Mouse (Mus musculus): ENCODE measurements at regions not wholly inside any gene's neighbourhood (a gene's known extent, or its start where the extent isn't known, plus 50 kb on each side); places are given as distances from the start of the nearest gene placed in this dataset.

DNA sequence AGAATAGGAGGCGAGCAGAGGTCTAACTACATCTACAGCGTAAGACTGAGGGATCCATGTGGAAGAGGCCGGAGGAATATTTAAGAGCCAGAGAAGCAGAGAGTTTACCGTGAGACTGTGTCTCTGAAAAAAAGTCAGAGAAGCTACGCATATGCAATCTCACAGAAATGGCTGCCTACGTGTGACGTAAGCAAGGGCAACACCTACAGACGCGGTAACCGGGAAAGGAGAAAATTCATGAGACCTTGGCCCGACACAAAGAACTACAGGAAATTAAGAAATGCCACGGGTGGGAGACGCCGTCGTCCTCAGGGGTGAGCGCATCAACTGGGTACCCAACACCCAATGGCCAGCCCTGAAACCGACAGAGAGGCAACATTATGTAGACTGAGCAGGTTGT lies 151.3 kb upstream of the Plcz1 start:
- H3K4me3 ChIP-seq (ENCODE audit: insufficient read depth, low read depth, low read length), result no peak overlapping the region
- TF ChIP-seq POLR2A (IDR thresholded peaks at IDR 0.05; ENCODE audit: extremely low read depth, insufficient read depth, low read length), result no peak
- TF ChIP-seq CTCF (IDR thresholded peaks at IDR 0.05; ENCODE audit: low read depth, low read length), result no peak
- H3K4me1 ChIP-seq (ENCODE audit: control insufficient read depth, insufficient read depth, low read length), result peaks cover 31% of the 10 kb centered on the region
- no peak overlapping the region for H3K9ac ChIP-seq (ENCODE audit: low read depth, low read length)
- H3K27ac ChIP-seq (replicated peaks; ENCODE audit: insufficient read depth, low read depth, low read length), result no peak overlapping the region
- H3K79me2 ChIP-seq (ENCODE audit: control insufficient read depth, insufficient read depth, low read length), result no peaks in the 10 kb centered on the region
- H3K27me3 ChIP-seq (ENCODE audit: control insufficient read depth, insufficient read depth, low read length), result no peaks in the 10 kb centered on the region
- DNase-seq (ENCODE audit: extremely low read depth, low read depth, low spot score), result no peak
- WGBS, result 94% methylated on average over 17 of the region's 17 CpGs
- no peaks in the 10 kb centered on the region for H3K36me3 ChIP-seq (ENCODE audit: control insufficient read depth, insufficient read depth, low read length)

DNA sequence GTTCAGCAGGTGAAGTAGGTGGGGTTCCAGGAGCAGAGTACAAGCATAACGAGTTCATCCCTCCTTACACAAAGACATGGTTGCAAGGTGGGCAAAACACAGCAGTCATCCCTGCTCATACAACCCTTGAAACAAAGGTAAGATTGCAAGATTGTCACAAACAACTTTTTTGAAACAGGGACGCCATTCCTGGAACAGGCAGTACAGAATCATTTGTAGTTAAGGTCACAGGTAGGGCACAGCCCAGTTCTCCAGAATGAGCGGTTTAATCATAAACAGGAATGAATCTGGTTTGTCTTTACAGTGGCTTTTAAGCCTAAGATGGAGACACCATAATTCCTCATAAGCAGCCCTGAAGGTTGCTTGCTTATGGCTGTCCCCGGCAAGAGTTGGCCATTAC lies 150.1 kb upstream of the Plcz1 start:
- Histone ChIP-seq H3K4me3 (ENCODE audit: insufficient read depth, low read depth, low read length) (no peak overlapping the region), H3K9ac (ENCODE audit: low read depth, low read length) (no peak overlapping the region), H3K79me2 (ENCODE audit: control insufficient read depth, insufficient read depth, low read length) (no peaks in the 10 kb centered on the region), H3K4me1 (ENCODE audit: control insufficient read depth, insufficient read depth, low read length) (peaks cover 32% of the 10 kb centered on the region), H3K36me3 (ENCODE audit: control insufficient read depth, insufficient read depth, low read length) (no peaks in the 10 kb centered on the region), H3K27ac (replicated peaks; ENCODE audit: insufficient read depth, low read depth, low read length) (peak overlapping the region; percentile 74), H3K27me3 (ENCODE audit: control insufficient read depth, insufficient read depth, low read length) (no peaks in the 10 kb centered on the region)
- peak; percentile 68 for DNase-seq (ENCODE audit: extremely low read depth, low read depth, low spot score)
- WGBS, result 43% methylated on average over 4 of the region's 4 CpGs
- no peak for TF ChIP-seq POLR2A (IDR thresholded peaks at IDR 0.05; ENCODE audit: extremely low read depth, insufficient read depth, low read length)
- no peak for TF ChIP-seq CTCF (IDR thresholded peaks at IDR 0.05; ENCODE audit: low read depth, low read length)

DNA sequence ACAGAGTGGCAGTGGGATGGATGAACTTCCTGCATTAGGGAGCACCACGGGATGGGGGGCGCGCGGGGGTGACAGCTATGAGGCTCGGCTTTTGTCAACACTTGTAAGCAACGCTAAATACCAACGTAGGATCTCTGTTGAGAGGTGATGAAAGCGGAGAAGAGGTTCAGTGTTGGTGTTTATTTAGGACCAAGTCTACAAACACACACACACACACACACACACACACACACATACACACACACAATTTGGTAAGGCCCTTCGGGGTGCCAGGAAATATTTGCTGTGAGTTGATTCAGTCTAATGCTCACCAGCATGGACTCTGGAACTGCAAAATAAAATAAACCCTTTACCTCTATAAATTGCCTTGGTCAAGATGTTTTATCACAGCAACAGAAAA lies 148.3 kb upstream of the Plcz1 start:
- TF ChIP-seq POLR2A (IDR thresholded peaks at IDR 0.05; ENCODE audit: extremely low read depth, insufficient read depth, low read length) (no peak), CTCF (IDR thresholded peaks at IDR 0.05; ENCODE audit: low read depth, low read length) (no peak)
- Histone ChIP-seq H3K79me2 (ENCODE audit: control insufficient read depth, insufficient read depth, low read length) (no peaks in the 10 kb centered on the region), H3K27ac (replicated peaks; ENCODE audit: insufficient read depth, low read depth, low read length) (peak overlapping the region; percentile 98), H3K36me3 (ENCODE audit: control insufficient read depth, insufficient read depth, low read length) (no peaks in the 10 kb centered on the region), H3K27me3 (ENCODE audit: control insufficient read depth, insufficient read depth, low read length) (no peaks in the 10 kb centered on the region), H3K9ac (ENCODE audit: low read depth, low read length) (no peak overlapping the region), H3K4me1 (ENCODE audit: control insufficient read depth, insufficient read depth, low read length) (peaks cover 31% of the 10 kb centered on the region), H3K4me3 (ENCODE audit: insufficient read depth, low read depth, low read length) (no peak overlapping the region)
- peak; percentile 81 for DNase-seq (ENCODE audit: extremely low read depth, low read depth, low spot score)
- WGBS, result 22% methylated on average over 9 of the region's 9 CpGs

- Histone ChIP-seq H3K9ac (ENCODE audit: low read depth, low read length) (no peak overlapping the region), H3K4me1 (ENCODE audit: control insufficient read depth, insufficient read depth, low read length) (peaks cover 28% of the 10 kb centered on the region), H3K27me3 (ENCODE audit: control insufficient read depth, insufficient read depth, low read length) (no peaks in the 10 kb centered on the region), H3K36me3 (ENCODE audit: control insufficient read depth, insufficient read depth, low read length) (no peaks in the 10 kb centered on the region), H3K27ac (replicated peaks; ENCODE audit: insufficient read depth, low read depth, low read length) (no peak overlapping the region), H3K79me2 (ENCODE audit: control insufficient read depth, insufficient read depth, low read length) (no peaks in the 10 kb centered on the region), H3K4me3 (ENCODE audit: insufficient read depth, low read depth, low read length) (no peak overlapping the region)
- 88% methylated on average over 3 of the region's 3 CpGs for WGBS
- DNase-seq (ENCODE audit: extremely low read depth, low read depth, low spot score), result no peak
- no peak for TF ChIP-seq CTCF (IDR thresholded peaks at IDR 0.05; ENCODE audit: low read depth, low read length)
- TF ChIP-seq POLR2A (IDR thresholded peaks at IDR 0.05; ENCODE audit: extremely low read depth, insufficient read depth, low read length), result no peak
These were observed 146.5 kb upstream of the Plcz1 start for GRCm38 (mm10) chr6:140187733-140188132.

- 31% methylated on average over 6 of the region's 6 CpGs for WGBS
- Histone ChIP-seq H3K9ac (ENCODE audit: low read depth, low read length) (no peak overlapping the region), H3K27ac (replicated peaks; ENCODE audit: insufficient read depth, low read depth, low read length) (0 out of 2 replicates have a peak overlapping the region, but pooled peaks have one; percentile 21), H3K36me3 (ENCODE audit: control insufficient read depth, insufficient read depth, low read length) (no peaks in the 10 kb centered on the region), H3K4me3 (ENCODE audit: insufficient read depth, low read depth, low read length) (no peak overlapping the region), H3K4me1 (ENCODE audit: control insufficient read depth, insufficient read depth, low read length) (peaks cover 28% of the 10 kb centered on the region), H3K79me2 (ENCODE audit: control insufficient read depth, insufficient read depth, low read length) (no peaks in the 10 kb centered on the region), H3K27me3 (ENCODE audit: control insufficient read depth, insufficient read depth, low read length) (no peaks in the 10 kb centered on the region)
- no peak for TF ChIP-seq CTCF (IDR thresholded peaks at IDR 0.05; ENCODE audit: low read depth, low read length)
- TF ChIP-seq POLR2A (IDR thresholded peaks at IDR 0.05; ENCODE audit: extremely low read depth, insufficient read depth, low read length), result no peak
- DNase-seq (ENCODE audit: extremely low read depth, low read depth, low spot score), result peak; percentile 88
These were observed 145.8 kb upstream of the Plcz1 start for GRCm38 (mm10) chr6:140187106-140187505.

DNA sequence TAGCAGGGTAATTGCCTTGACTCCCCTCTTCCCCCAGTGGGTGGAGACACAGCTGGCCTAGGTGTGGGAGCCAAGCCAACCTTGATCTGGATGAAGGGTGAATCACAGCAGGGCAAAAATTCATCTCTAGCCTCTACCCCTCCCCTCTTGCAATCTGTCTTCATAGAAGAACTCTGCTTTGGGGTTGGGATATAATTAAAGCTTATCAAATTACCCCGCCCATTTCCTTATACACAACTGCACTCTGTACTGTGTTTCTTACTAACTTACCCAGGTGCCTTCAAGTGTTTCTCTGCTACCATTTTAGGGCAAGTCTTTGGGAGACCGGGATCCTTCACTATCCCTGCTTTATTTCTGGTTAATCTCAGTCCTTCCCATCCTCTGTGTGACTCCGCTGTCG lies 138.7 kb upstream of the Plcz1 start:
- H3K27ac ChIP-seq (replicated peaks; ENCODE audit: insufficient read depth, low read depth, low read length), result no peak overlapping the region
- no peaks in the 10 kb centered on the region for H3K27me3 ChIP-seq (ENCODE audit: control insufficient read depth, insufficient read depth, low read length)
- H3K9ac ChIP-seq (ENCODE audit: low read depth, low read length), result no peak overlapping the region
- no peak for TF ChIP-seq POLR2A (IDR thresholded peaks at IDR 0.05; ENCODE audit: extremely low read depth, insufficient read depth, low read length)
- 86% methylated on average over 4 of the region's 4 CpGs for WGBS
- no peaks in the 10 kb centered on the region for H3K4me1 ChIP-seq (ENCODE audit: control insufficient read depth, insufficient read depth, low read length)
- H3K79me2 ChIP-seq (ENCODE audit: control insufficient read depth, insufficient read depth, low read length), result no peaks in the 10 kb centered on the region
- DNase-seq (ENCODE audit: extremely low read depth, low read depth, low spot score), result no peak
- H3K4me3 ChIP-seq (ENCODE audit: insufficient read depth, low read depth, low read length), result no peak overlapping the region
- no peaks in the 10 kb centered on the region for H3K36me3 ChIP-seq (ENCODE audit: control insufficient read depth, insufficient read depth, low read length)
